26 mouse cellular contexts compared by ENCODE assay signal in genomic region chr6:54684085-54684484, GRCm38 (mm10). TPM values are rescaled to one million over a fixed set of nuclear protein-coding genes. Genes with fewer than 3 reads are reported as not detected.
A peak's percentile ranks its signal among the peaks of the same experiment; 100 is the strongest.
DNase-seq lines count a peak whose midpoint lies in the region; ATAC-seq and TF ChIP-seq lines count a peak whose summit lies in the region.
"Had no signal": no experiment of that assay in that cellular context is flagged by ENCODE, and none has a peak within 500 bp of the region (broad histone marks: within the 10 kb centered on the region; RNA-seq: fewer than 3 reads in every experiment).

No protein-coding gene starts in this region.

- peak overlapping the region; percentile 7; the same call in 1 of the 2 replicates for H3K4me2 ChIP-seq in forebrain, embryonic 14.5 days (ENCODE audit: low read length)
- no peak overlapping the region for H3K4me2 ChIP-seq in forebrain, postnatal 0 days (ENCODE audit: low read depth)
- 0 out of 2 replicates have a peak overlapping the region, but pooled peaks have one; percentile 11 for H3K4me2 ChIP-seq in midbrain, embryonic 13.5 days (replicated peaks)
- H3K4me2 ChIP-seq in midbrain, embryonic 16.5 days (ENCODE audit: low read length) = no peak overlapping the region
- H3K4me2 ChIP-seq: embryonic facial prominence, embryonic 13.5 days; heart, embryonic 13.5 days had no signal

- no peaks in the 10 kb centered on the region for H3K9me3 ChIP-seq in forebrain, embryonic 14.5 days (replicated peaks; ENCODE audit: control insufficient read depth, low read length)
- H3K9me3 ChIP-seq in forebrain, postnatal 0 days (ENCODE audit: low read length) = no peaks in the 10 kb centered on the region
- H3K9me3 ChIP-seq in midbrain, embryonic 13.5 days = no peaks in the 10 kb centered on the region
- H3K9me3 ChIP-seq in midbrain, embryonic 16.5 days (replicated peaks; ENCODE audit: control insufficient read depth, low read length, poor library complexity, severe bottlenecking) = no peaks in the 10 kb centered on the region
- H3K9me3 ChIP-seq: embryonic facial prominence, embryonic 10.5 days; embryonic facial prominence, embryonic 13.5 days; heart, embryonic 10.5 days; heart, embryonic 13.5 days had no signal

- no peak overlapping the region for H3K9ac ChIP-seq in forebrain, embryonic 14.5 days (ENCODE audit: low read length)
- no peak overlapping the region for H3K9ac ChIP-seq in forebrain, postnatal 0 days
- H3K9ac ChIP-seq in midbrain, embryonic 13.5 days (replicated peaks) = no peak overlapping the region
- H3K9ac ChIP-seq in midbrain, embryonic 16.5 days (ENCODE audit: low read depth, low read length) = no peak overlapping the region
- H3K9ac ChIP-seq: embryonic facial prominence, embryonic 13.5 days; heart, embryonic 13.5 days; hindbrain, embryonic 14.5 days had no signal

- WGBS in forebrain, embryonic 14.5 days = 82% methylated on average over 4 of the region's 4 CpGs
- WGBS in forebrain, postnatal 0 days = 75% methylated on average over 4 of the region's 4 CpGs
- 90% methylated on average over 4 of the region's 4 CpGs for WGBS in midbrain, embryonic 13.5 days
- WGBS in midbrain, embryonic 16.5 days = 86% methylated on average over 4 of the region's 4 CpGs

- no peaks in the 10 kb centered on the region for H3K36me3 ChIP-seq in forebrain, embryonic 14.5 days (ENCODE audit: control insufficient read depth, insufficient read depth, low read length)
- H3K36me3 ChIP-seq in forebrain, postnatal 0 days (ENCODE audit: insufficient read depth) = peaks cover 2% of the 10 kb centered on the region; the same call in 1 of the 2 replicates
- H3K36me3 ChIP-seq in midbrain, embryonic 13.5 days = peaks cover 12% of the 10 kb centered on the region
- H3K36me3 ChIP-seq in midbrain, embryonic 16.5 days (ENCODE audit: control insufficient read depth, insufficient read depth, low read length) = peaks cover 2% of the 10 kb centered on the region; the same call in 1 of the 2 replicates
- H3K36me3 ChIP-seq: embryonic facial prominence, embryonic 10.5 days; embryonic facial prominence, embryonic 13.5 days; heart, embryonic 10.5 days; heart, embryonic 13.5 days had no signal

- no peak overlapping the region for H3K27ac ChIP-seq in forebrain, embryonic 14.5 days (ENCODE audit: low read depth, low read length)
- H3K27ac ChIP-seq in forebrain, postnatal 0 days (ENCODE audit: low read depth, low read length) = no peak overlapping the region
- no peak overlapping the region for H3K27ac ChIP-seq in midbrain, embryonic 13.5 days
- H3K27ac ChIP-seq in midbrain, embryonic 16.5 days (ENCODE audit: low read length) = no peak overlapping the region
- H3K27ac ChIP-seq: embryonic facial prominence, embryonic 10.5 days; embryonic facial prominence, embryonic 13.5 days; heart, adult 2 months; heart, embryonic 10.5 days; heart, embryonic 13.5 days; hindbrain, embryonic 14.5 days; hindbrain, postnatal 0 days had no signal

- ATAC-seq in forebrain, embryonic 14.5 days = no peak
- no peak for ATAC-seq in forebrain, postnatal 0 days
- no peak for ATAC-seq in midbrain, embryonic 13.5 days
- no peak for ATAC-seq in midbrain, embryonic 16.5 days
- ATAC-seq: CD4-positive, CD25-positive, alpha-beta regulatory T cell, adult 4 months; hindbrain, postnatal 0 days; inflammation-experienced regulatory T-cells, adult 6 months; intestine, embryonic 16.5 days had no signal

- no peak for DNase-seq in forebrain, embryonic 14.5 days (ENCODE audit: low spot score)
- no peak for DNase-seq in forebrain, postnatal 0 days
- DNase-seq in heart, adult 11 months = peak; percentile 82
- DNase-seq in heart, postnatal 4 days = no peak
- DNase-seq: adrenal gland, adult 2 months; adrenal gland, postnatal 14 days; cerebellum, adult 11 months; cerebellum, adult 8-10 months; cerebellum, postnatal 25 days; embryo, embryonic 11 days; gastrocnemius, postnatal 25 days; heart, adult 2 months; heart, postnatal 14 days; kidney, adult 18-20 months had no signal

- H3K4me3 ChIP-seq in forebrain, embryonic 14.5 days (ENCODE audit: low read depth, low read length) = 0 out of 2 replicates have a peak overlapping the region, but pooled peaks have one; percentile 3
- no peak overlapping the region for H3K4me3 ChIP-seq in forebrain, postnatal 0 days (ENCODE audit: low read depth, low read length)
- H3K4me3 ChIP-seq in midbrain, embryonic 13.5 days (replicated peaks) = no peak overlapping the region
- H3K4me3 ChIP-seq in midbrain, embryonic 16.5 days (ENCODE audit: low read depth, low read length) = no peak overlapping the region
- H3K4me3 ChIP-seq: embryonic facial prominence, embryonic 10.5 days; embryonic facial prominence, embryonic 13.5 days; erythroblast, embryonic 14.5 days; heart, adult 2 months; heart, embryonic 10.5 days; heart, embryonic 13.5 days had no signal

- H3K4me1 ChIP-seq in forebrain, embryonic 14.5 days (ENCODE audit: control insufficient read depth, insufficient read depth, low read length) = peaks cover 9% of the 10 kb centered on the region
- peaks cover 14% of the 10 kb centered on the region for H3K4me1 ChIP-seq in forebrain, postnatal 0 days (ENCODE audit: insufficient read depth)
- H3K4me1 ChIP-seq in midbrain, embryonic 13.5 days (replicated peaks) = peaks cover 35% of the 10 kb centered on the region
- peaks cover 32% of the 10 kb centered on the region for H3K4me1 ChIP-seq in midbrain, embryonic 16.5 days (ENCODE audit: control insufficient read depth, insufficient read depth, low read length)

- no peak for TF ChIP-seq CTCF in forebrain, postnatal 0 days (IDR thresholded peaks at IDR 0.05; ENCODE audit: low read depth)

- H3K27me3 ChIP-seq in forebrain, embryonic 14.5 days (replicated peaks; ENCODE audit: control insufficient read depth, insufficient read depth, low read length) = no peaks in the 10 kb centered on the region
- no peaks in the 10 kb centered on the region for H3K27me3 ChIP-seq in forebrain, postnatal 0 days (ENCODE audit: insufficient read depth, low read length)
- peaks cover 8% of the 10 kb centered on the region; the same call in 1 of the 2 replicates for H3K27me3 ChIP-seq in midbrain, embryonic 13.5 days
- no peaks in the 10 kb centered on the region for H3K27me3 ChIP-seq in midbrain, embryonic 16.5 days (ENCODE audit: control insufficient read depth, insufficient read depth, low read depth, low read length)

RNA-seq across cellular contexts. Expression of gene Mturn, which starts 2.7 kb away (rescaled TPM):
- polyA plus RNA-seq in forebrain, embryonic 14.5 days (2014; fragmentation: Nextera tagmentation; extraction: Ambion mirVana) = 96.6 and 127 TPM in 2 replicates
- 241 and 274 TPM in 2 replicates for total RNA-seq in forebrain, postnatal 0 days (2014; rRNA removed)
- polyA plus RNA-seq in forebrain, postnatal 0 days (2015; fragmentation: Nextera tagmentation; extraction: Ambion mirVana) = 92.8 and 107 TPM in 2 replicates
- 1 to 10 TPM; 6.0 to 9.1 TPM for total RNA-seq in heart, postnatal 4 days (2021)
- 78.4 and 81.2 TPM in 2 replicates for polyA plus RNA-seq in midbrain, embryonic 13.5 days (2015; fragmentation: Nextera tagmentation; extraction: Ambion mirVana)
- polyA plus RNA-seq in midbrain, embryonic 16.5 days (2015; fragmentation: Nextera tagmentation; extraction: Ambion mirVana) = 123 and 128 TPM in 2 replicates

Comparison
In these comparisons a context has a peak if more than half of its experiments do, and no peak if none do; other contexts are left out.
1. H3K4me2 ChIP-seq: peak in forebrain, embryonic 14.5 days (single experiment) and midbrain, embryonic 13.5 days (single experiment); none in forebrain, postnatal 0 days (single experiment) and midbrain, embryonic 16.5 days (single experiment).